8 mouse cellular contexts compared by ENCODE assay signal in genomic region chr6:31217641-31218138, GRCm38 (mm10).
DNase-seq lines count a peak whose midpoint lies in the region; ATAC-seq and TF ChIP-seq lines count a peak whose summit lies in the region.

No protein-coding gene starts in this region.

- dilution Hi-C loops in CH12.LX (cut with MboI; ENCODE audit: extremely low pct_ligation_motif_present, extremely low pct_unique_long_range_greater_than_20kb, low sequenced_read_pairs), result no loop called here

- peak overlapping the region; percentile 62 for H3K27ac ChIP-seq in CH12.LX (ENCODE audit: insufficient read depth, low read depth)
- no peak overlapping the region for H3K27ac ChIP-seq in forebrain, embryonic 12.5 days

- H3K27me3 ChIP-seq in CH12.LX (replicated peaks), result no peaks in the 10 kb centered on the region
- H3K27me3 ChIP-seq in forebrain, embryonic 12.5 days, result peaks cover 82% of the 10 kb centered on the region

- H3K4me2 ChIP-seq in CH12.LX (ENCODE audit: insufficient read depth, low read depth, poor library complexity, severe bottlenecking), result peak overlapping the region; percentile 35
- H3K4me2 ChIP-seq in forebrain, embryonic 12.5 days, result peak overlapping the region; percentile 100

- TF ChIP-seq EP300 in CH12.LX (IDR thresholded peaks at IDR 0.05; ENCODE audit: low read length), result no peak

- no peak for TF ChIP-seq POLR2A in CH12.LX (IDR thresholded peaks at IDR 0.05; ENCODE audit: low read depth, low read length)

- peak overlapping the region; percentile 95 for H3K9ac ChIP-seq in CH12.LX (ENCODE audit: insufficient read depth, low read depth)
- H3K9ac ChIP-seq in forebrain, embryonic 12.5 days, result peak overlapping the region; percentile 49; the same call in 1 of the 2 replicates

- peaks cover 0 to 33% of the 10 kb centered on the region in 2 experiments for H3K36me3 ChIP-seq in CH12.LX (replicated peaks in 1 of 2; ENCODE audit: control insufficient read depth in 1 of 2, insufficient read depth in 1 of 2, low read length in 1 of 2)
- H3K36me3 ChIP-seq in forebrain, embryonic 12.5 days (replicated peaks), result no peaks in the 10 kb centered on the region

- no peaks in the 10 kb centered on the region for H3K9me3 ChIP-seq in CH12.LX (replicated peaks; ENCODE audit: low read length)
- no peaks in the 10 kb centered on the region for H3K9me3 ChIP-seq in forebrain, embryonic 12.5 days

- under 1% methylated on average over 25 of the region's 25 CpGs for WGBS in forebrain, embryonic 12.5 days

- no peak for TF ChIP-seq CTCF in CH12.LX (conservative IDR thresholded peaks at IDR 0.05 in 1 of 2, IDR thresholded peaks at IDR 0.05 in 1 of 2; ENCODE audit: low read depth in 2 of 2, low read length in 2 of 2)

- intact Hi-C loops in heart, postnatal 36 days (cut with DNase I), result loop anchor here (2.0 kb wide), 3 partner anchors 101 to 181 kb away; partner anchors contain the start of gene Mkln1

- in situ Hi-C loops in CH12.LX (cut with MboI; ENCODE audit: low pct_ligation_motif_present, low pct_unique_long_range_greater_than_20kb, low sequenced_read_pairs), result loop anchor here (25.0 kb wide), 1 partner anchor 170 kb away; the partner anchor contains the start of gene Mkln1

- no peak for TF ChIP-seq RAD21 in CH12.LX (IDR thresholded peaks at IDR 0.05; ENCODE audit: low read depth, low read length)

- peaks cover 0 to 44% of the 10 kb centered on the region in 2 experiments; a peak in 2 of 4 replicates for H3K4me1 ChIP-seq in CH12.LX (ENCODE audit: control insufficient read depth in 1 of 2, insufficient read depth in 2 of 2)
- H3K4me1 ChIP-seq in forebrain, embryonic 12.5 days, result peaks cover 52% of the 10 kb centered on the region

- H3K79me2 ChIP-seq in CH12.LX (replicated peaks; ENCODE audit: control insufficient read depth, extremely low read depth, insufficient read depth, poor library complexity, severe bottlenecking), result peaks cover 31% of the 10 kb centered on the region

- peak; percentile 52 for DNase-seq in CH12.LX (ENCODE audit: extremely low read depth)
- DNase-seq in adrenal gland, postnatal 14 days, result peak; percentile 67
- peak; percentile 68 to 75 for DNase-seq in heart, postnatal 36 days
- DNase-seq in layer of hippocampus, adult 9-11 months, result peak; percentile 75
- peak; percentile 63 to 73 for DNase-seq in lung, postnatal 4 days
- peak; percentile 44 for DNase-seq in right cerebral cortex, postnatal 4 days
- DNase-seq in frontal cortex, postnatal 25 days (ENCODE audit: low spot score in 2 of 2), result no peak

- no peak for ATAC-seq in forebrain, embryonic 12.5 days (ENCODE audit: low FRiP score)

- peak overlapping the region; percentile 83 to 95 (median 94) for H3K4me3 ChIP-seq in CH12.LX (replicated peaks in 1 of 3; ENCODE audit: low read depth in 2 of 3, low read length in 2 of 3, poor library complexity in 1 of 3)
- H3K4me3 ChIP-seq in forebrain, embryonic 12.5 days (replicated peaks), result peak overlapping the region; percentile 75

TF ChIP-seq in CH12.LX, 34 proteins besides CTCF, POLR2A, EP300 and RAD21:
- TF ChIP-seq BHLHE40 (IDR thresholded peaks at IDR 0.05; ENCODE audit: low read depth, low read length) (no peak), MXI1 (IDR thresholded peaks at IDR 0.05; ENCODE audit: low read depth, low read length) (peak; percentile 80), SMC3 (IDR thresholded peaks at IDR 0.05; ENCODE audit: low read depth, low read length) (no peak), CHD2 (IDR thresholded peaks at IDR 0.05; ENCODE audit: low read length) (no peak), CHD1 (IDR thresholded peaks at IDR 0.05; ENCODE audit: low read depth, low read length) (no peak), MYC (IDR thresholded peaks at IDR 0.05; ENCODE audit: low read depth, low read length) (peak; percentile 56; the same call in 1 of the 2 replicates), USF1 (IDR thresholded peaks at IDR 0.05; ENCODE audit: low read depth, low read length) (no peak), ZC3H11A (IDR thresholded peaks at IDR 0.05; ENCODE audit: low read depth, low read length) (no peak), MAX (IDR thresholded peaks at IDR 0.05; ENCODE audit: low read length) (peak; percentile 63), NELFE (IDR thresholded peaks at IDR 0.05; ENCODE audit: low read depth, low read length) (no peak), RCOR1 (conservative IDR thresholded peaks at IDR 0.05; ENCODE audit: low read depth, low read length) (no peak), HCFC1 (IDR thresholded peaks at IDR 0.05; ENCODE audit: low read depth, low read length) (no peak), KAT2A (IDR thresholded peaks at IDR 0.05; ENCODE audit: insufficient replicate concordance, low read length) (no peak), JUN (IDR thresholded peaks at IDR 0.05; ENCODE audit: insufficient read depth, low read depth, low read length) (no peak), POLR2AphosphoS2 (IDR thresholded peaks at IDR 0.05; ENCODE audit: low read depth, low read length) (no peak), TBP (conservative IDR thresholded peaks at IDR 0.05; ENCODE audit: low read depth, low read length) (0 out of 2 replicates have a peak, but pooled peaks have one; percentile 27), ZNF384 (IDR thresholded peaks at IDR 0.05; ENCODE audit: low read depth, low read length) (peak; percentile 87), SIN3A (IDR thresholded peaks at IDR 0.05; ENCODE audit: low read length) (peak; percentile 59; the same call in 1 of the 2 replicates), ZMIZ1 (IDR thresholded peaks at IDR 0.05; ENCODE audit: low read depth, low read length) (no peak)
TF ChIP-seq in CH12.LX: peak in this region for 6.

Comparison
In these comparisons a context has a peak if more than half of its experiments do, and no peak if none do; other contexts are left out.
1. DNase-seq: peak in CH12.LX (single experiment), adrenal gland, postnatal 14 days (single experiment), heart, postnatal 36 days (2 of 2), layer of hippocampus, adult 9-11 months (single experiment), lung, postnatal 4 days (2 of 2) and right cerebral cortex, postnatal 4 days (single experiment); none in frontal cortex, postnatal 25 days (0 of 2).